In the genomic region with DNA sequence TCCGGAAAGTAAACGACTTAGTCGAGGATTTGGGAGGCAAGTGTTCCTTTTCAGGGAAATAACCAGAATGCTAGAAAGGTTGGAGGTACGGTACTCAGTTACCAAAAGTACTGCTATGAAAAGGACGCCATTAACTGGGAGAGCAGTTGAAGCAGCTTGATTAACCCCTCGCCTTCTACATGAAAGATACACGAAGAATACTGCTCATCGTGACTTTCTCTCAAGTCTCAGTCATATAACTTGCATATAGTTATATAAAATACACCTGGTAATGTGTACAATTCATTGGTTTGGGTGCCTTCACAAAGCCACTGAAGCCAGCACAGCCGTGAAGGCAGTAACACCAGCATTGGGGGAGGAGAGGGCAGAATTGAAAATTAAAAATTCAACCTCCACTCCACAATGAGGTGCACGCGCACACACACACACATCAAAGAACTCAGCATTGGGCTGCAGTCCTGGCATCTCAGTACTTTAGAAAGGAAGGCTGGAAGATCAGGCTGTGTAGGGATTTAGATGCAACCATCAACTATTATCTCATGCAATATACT, we compare ENCODE assay signal across 8 mouse cellular contexts. TPM values are rescaled to one million over a fixed set of nuclear protein-coding genes. Genes with fewer than 3 reads are reported as not detected.
A peak's percentile ranks its signal among the peaks of the same experiment; 100 is the strongest.
DNase-seq lines count a peak whose midpoint lies in the region; ATAC-seq and TF ChIP-seq lines count a peak whose summit lies in the region.

No protein-coding gene starts in this region.

- no peak for TF ChIP-seq POLR2A in ES-Bruce4 (IDR thresholded peaks at IDR 0.05; ENCODE audit: insufficient read depth, low read length)

- peak overlapping the region; percentile 89 for H3K4me3 ChIP-seq in heart, embryonic 16.5 days (ENCODE audit: low read length)
- peak overlapping the region; percentile 98 for H3K4me3 ChIP-seq in ES-Bruce4 (ENCODE audit: low read depth, low read length)
- H3K4me3 ChIP-seq in forebrain, embryonic 12.5 days (replicated peaks): peak overlapping the region; percentile 62
- H3K4me3 ChIP-seq in liver, embryonic 15.5 days (replicated peaks): peak overlapping the region; percentile 86

- H3K9ac ChIP-seq in heart, embryonic 16.5 days (ENCODE audit: low read length): peak overlapping the region; percentile 79
- peak overlapping the region; percentile 90; the same call in 1 of the 2 replicates for H3K9ac ChIP-seq in ES-Bruce4 (ENCODE audit: low read depth, poor library complexity, severe bottlenecking)
- H3K9ac ChIP-seq in forebrain, embryonic 12.5 days: peak overlapping the region; percentile 70; the same call in 1 of the 2 replicates
- H3K9ac ChIP-seq in liver, embryonic 15.5 days: peak overlapping the region; percentile 72; the same call in 1 of the 2 replicates

- peaks cover 44% of the 10 kb centered on the region for H3K36me3 ChIP-seq in heart, embryonic 16.5 days (ENCODE audit: control insufficient read depth, insufficient read depth)
- peaks cover 29% of the 10 kb centered on the region for H3K36me3 ChIP-seq in ES-Bruce4 (ENCODE audit: control insufficient read depth, insufficient read depth, low read length, poor library complexity, severe bottlenecking)
- H3K36me3 ChIP-seq in forebrain, embryonic 12.5 days (replicated peaks): peaks cover 64% of the 10 kb centered on the region
- H3K36me3 ChIP-seq in liver, embryonic 15.5 days (replicated peaks): peaks cover 59% of the 10 kb centered on the region

- TF ChIP-seq EP300 in ES-Bruce4 (IDR thresholded peaks at IDR 0.05; ENCODE audit: insufficient read depth, low read depth, low read length): no peak

- no peaks in the 10 kb centered on the region for H3K27me3 ChIP-seq in heart, embryonic 16.5 days (ENCODE audit: control insufficient read depth, insufficient read depth, low read length)
- H3K27me3 ChIP-seq in ES-Bruce4 (ENCODE audit: control insufficient read depth, insufficient read depth, low read length, poor library complexity, severe bottlenecking): no peaks in the 10 kb centered on the region
- H3K27me3 ChIP-seq in forebrain, embryonic 12.5 days: no peaks in the 10 kb centered on the region
- H3K27me3 ChIP-seq in liver, embryonic 15.5 days: 0 out of 2 replicates have a peak, but pooled peaks cover 5% of the 10 kb centered on the region

- peaks cover 3% of the 10 kb centered on the region; the same call in 1 of the 2 replicates for H3K4me1 ChIP-seq in heart, embryonic 16.5 days (ENCODE audit: control insufficient read depth, insufficient read depth, low read length)
- H3K4me1 ChIP-seq in ES-Bruce4 (ENCODE audit: control insufficient read depth, insufficient read depth, low read length): no peaks in the 10 kb centered on the region
- H3K4me1 ChIP-seq in forebrain, embryonic 12.5 days: peaks cover 12% of the 10 kb centered on the region
- peaks cover 14% of the 10 kb centered on the region for H3K4me1 ChIP-seq in liver, embryonic 15.5 days (replicated peaks)

- peak overlapping the region; percentile 24 for H3K27ac ChIP-seq in heart, embryonic 16.5 days (ENCODE audit: low read length)
- no peak overlapping the region for H3K27ac ChIP-seq in ES-Bruce4 (ENCODE audit: insufficient read depth, low read length)
- H3K27ac ChIP-seq in forebrain, embryonic 12.5 days: peak overlapping the region; percentile 78
- peak overlapping the region; percentile 74; the same call in 1 of the 2 replicates for H3K27ac ChIP-seq in liver, embryonic 15.5 days (replicated peaks)

- WGBS in heart, embryonic 16.5 days: 31% methylated on average over 11 of the region's 11 CpGs
- 34% methylated on average over 11 of the region's 11 CpGs for WGBS in forebrain, embryonic 12.5 days
- WGBS in liver, embryonic 15.5 days (ENCODE audit: insufficient replicate concordance): 31% methylated on average over 11 of the region's 11 CpGs

- no peak for DNase-seq in heart, adult 9 months (ENCODE audit: low spot score in 2 of 2)
- DNase-seq in urinary bladder, postnatal 25 days (ENCODE audit: low spot score): no peak
- DNase-seq in kidney, postnatal 4 days: no peak

- peak overlapping the region; percentile 89 for H3K4me2 ChIP-seq in heart, embryonic 16.5 days (ENCODE audit: low read depth, low read length)
- H3K4me2 ChIP-seq in forebrain, embryonic 12.5 days: peak overlapping the region; percentile 63
- H3K4me2 ChIP-seq in liver, embryonic 15.5 days: peak overlapping the region; percentile 87

- no peaks in the 10 kb centered on the region for H3K9me3 ChIP-seq in heart, embryonic 16.5 days (replicated peaks; ENCODE audit: control insufficient read depth, low read length)
- H3K9me3 ChIP-seq in ES-Bruce4 (replicated peaks; ENCODE audit: control insufficient read depth, insufficient read depth, low read length, poor library complexity, severe bottlenecking): no peaks in the 10 kb centered on the region
- no peaks in the 10 kb centered on the region for H3K9me3 ChIP-seq in forebrain, embryonic 12.5 days
- H3K9me3 ChIP-seq in liver, embryonic 15.5 days (replicated peaks): no peaks in the 10 kb centered on the region

- ATAC-seq in heart, embryonic 16.5 days (replicated peaks; ENCODE audit: extremely low read depth, insufficient read depth, low FRiP score): peak; percentile 21; the same call in 1 of the 2 replicates
- peak; percentile 63 for ATAC-seq in forebrain, embryonic 12.5 days (ENCODE audit: low FRiP score)
- peak; percentile 25; the same call in 1 of the 2 replicates for ATAC-seq in liver, embryonic 15.5 days (ENCODE audit: insufficient read depth)
- ATAC-seq in megakaryocyte progenitor cell, adult 5-6 weeks (replicated peaks; ENCODE audit: poor library complexity): no peak

- TF ChIP-seq CTCF in ES-Bruce4 (IDR thresholded peaks at IDR 0.05; ENCODE audit: low read depth, low read length): no peak

RNA-seq across cellular contexts. Expression of a gene that starts 0.4 kb away (rescaled TPM):
- 42.9 and 44.7 TPM in 2 replicates for polyA plus RNA-seq in heart, embryonic 16.5 days (2015; fragmentation: Nextera tagmentation; extraction: Ambion mirVana)
- polyA plus RNA-seq in ES-Bruce4 (2011; ENCODE audit: insufficient read depth, insufficient read length, low read depth, missing spikeins): 141 and 154 TPM in 2 replicates
- 70.2 and 72.9 TPM in 2 replicates for polyA plus RNA-seq in forebrain, embryonic 12.5 days (2016; fragmentation: Nextera tagmentation; extraction: Ambion mirVana)
- polyA plus RNA-seq in liver, embryonic 15.5 days (2015; fragmentation: Nextera tagmentation; extraction: Ambion mirVana): 28.0 and 32.8 TPM in 2 replicates
- 97.3 and 109 TPM in 2 replicates for total RNA-seq in megakaryocyte progenitor cell, adult 5-6 weeks (2015)
- total RNA-seq in megakaryocyte progenitor cell, adult 5-6 weeks (2017): 184 and 213 TPM in 2 replicates

RNA-seq across cellular contexts. Expression of a gene that starts 10.7 kb away (rescaled TPM):
- 66.6 and 66.9 TPM in 2 replicates for polyA plus RNA-seq in heart, embryonic 16.5 days (2015; fragmentation: Nextera tagmentation; extraction: Ambion mirVana)
- 42.3 and 44.7 TPM in 2 replicates for polyA plus RNA-seq in ES-Bruce4 (2011; ENCODE audit: insufficient read depth, insufficient read length, low read depth, missing spikeins)
- 131 and 135 TPM in 2 replicates for polyA plus RNA-seq in forebrain, embryonic 12.5 days (2016; fragmentation: Nextera tagmentation; extraction: Ambion mirVana)
- 24.7 and 25.5 TPM in 2 replicates for polyA plus RNA-seq in liver, embryonic 15.5 days (2015; fragmentation: Nextera tagmentation; extraction: Ambion mirVana)
- total RNA-seq in megakaryocyte progenitor cell, adult 5-6 weeks (2015): 69.0 and 87.6 TPM in 2 replicates
- 219 and 265 TPM in 2 replicates for total RNA-seq in megakaryocyte progenitor cell, adult 5-6 weeks (2017)

RNA-seq across cellular contexts. Expression of a gene that starts 54.7 kb away (rescaled TPM):
- 31.3 and 35.4 TPM in 2 replicates for polyA plus RNA-seq in heart, embryonic 16.5 days (2015; fragmentation: Nextera tagmentation; extraction: Ambion mirVana)
- polyA plus RNA-seq in ES-Bruce4 (2011; ENCODE audit: insufficient read depth, insufficient read length, low read depth, missing spikeins): 149 and 150 TPM in 2 replicates
- polyA plus RNA-seq in forebrain, embryonic 12.5 days (2016; fragmentation: Nextera tagmentation; extraction: Ambion mirVana): 71.3 and 73.4 TPM in 2 replicates
- 40.8 and 41.9 TPM in 2 replicates for polyA plus RNA-seq in liver, embryonic 15.5 days (2015; fragmentation: Nextera tagmentation; extraction: Ambion mirVana)
- total RNA-seq in megakaryocyte progenitor cell, adult 5-6 weeks (2015): 153 and 160 TPM in 2 replicates
- total RNA-seq in megakaryocyte progenitor cell, adult 5-6 weeks (2017): 170 and 202 TPM in 2 replicates
